Mouse (Mus musculus): ENCODE results near the gene Mafb.

Gene Mafb

DNA sequence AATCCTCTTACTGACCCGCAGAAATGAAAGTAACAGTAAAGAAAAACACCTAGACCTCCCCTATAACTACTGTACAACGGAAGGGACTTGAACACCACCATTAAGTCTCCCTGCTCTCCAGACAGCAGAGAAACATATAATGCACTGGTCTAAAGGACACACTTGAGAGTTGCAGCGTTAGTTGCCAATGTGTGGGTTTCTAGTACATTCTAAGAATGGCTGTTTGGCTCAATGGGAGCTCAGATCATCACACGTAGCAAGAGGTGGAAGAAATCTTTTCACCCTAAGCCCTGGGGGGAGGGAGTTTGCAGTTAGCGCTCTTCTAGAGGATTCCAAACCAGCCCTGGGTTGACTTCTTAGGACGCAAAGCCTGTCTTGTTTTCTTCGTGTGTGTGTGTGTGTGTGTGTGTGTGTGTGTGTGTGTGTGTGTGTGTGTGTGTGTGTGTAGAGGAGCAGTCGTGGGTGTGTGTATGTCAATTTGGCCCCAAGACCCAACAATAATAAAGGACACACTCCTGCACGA lies 2.7 kb downstream of the Mafb start:
- no peak for DNase-seq (ENCODE audit: low read depth, low spot score)

DNA sequence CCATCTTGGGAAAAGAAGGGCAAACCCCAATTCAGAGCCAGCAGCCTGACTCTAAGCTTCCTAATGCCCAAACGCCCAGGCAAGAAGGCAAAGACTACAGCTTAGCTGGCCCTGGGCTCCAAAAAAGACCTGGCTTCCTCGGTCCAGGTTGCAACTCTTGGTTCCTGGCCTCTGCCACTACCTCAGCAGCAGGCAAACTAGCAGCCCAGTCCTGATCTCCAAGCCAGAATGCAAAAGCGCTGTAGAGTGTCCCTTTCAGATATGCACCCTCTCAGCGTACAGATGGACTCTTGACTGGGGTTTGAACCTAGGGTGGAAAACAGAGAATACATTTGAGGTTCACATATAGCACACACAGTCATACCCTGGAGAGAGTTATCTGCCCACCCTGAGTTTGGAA lies 3.7 kb downstream of the Mafb start:
- DNase-seq (ENCODE audit: low read depth, low spot score) = no peak

DNA sequence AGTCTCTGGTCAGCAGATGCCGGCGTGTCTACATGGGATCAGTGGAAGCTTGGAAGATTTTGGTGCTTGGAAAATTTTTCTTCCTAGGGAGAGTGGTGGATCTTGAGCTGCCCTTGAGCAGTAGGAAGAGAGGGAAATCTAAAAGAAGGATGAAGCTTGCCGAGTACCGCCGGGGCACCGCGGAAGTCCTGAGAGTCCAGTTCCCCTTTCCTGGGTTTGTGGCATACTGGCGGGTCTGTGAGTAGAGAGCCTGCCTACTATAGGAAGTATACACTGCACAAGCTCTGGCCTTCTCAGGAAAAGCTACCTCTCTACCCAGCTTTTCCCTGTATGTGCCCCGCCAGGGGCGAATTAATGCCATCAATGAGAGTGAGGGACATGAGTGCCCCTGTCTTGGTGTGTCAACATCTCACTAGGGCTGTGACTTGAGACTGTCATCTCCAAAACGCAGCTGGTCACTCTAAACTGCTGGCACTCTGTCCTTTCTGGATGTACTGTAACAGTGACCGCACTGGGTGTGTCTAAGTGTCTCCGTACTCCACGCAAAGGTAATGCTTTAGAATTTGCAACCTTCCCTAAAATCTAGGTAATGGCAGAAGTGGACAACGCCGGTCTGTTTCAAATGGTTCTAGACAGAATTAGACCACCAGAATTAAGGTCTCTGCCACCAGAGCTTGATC lies 5.3 kb downstream of the Mafb start:
- no peak for DNase-seq (ENCODE audit: low read depth, low spot score)

DNA sequence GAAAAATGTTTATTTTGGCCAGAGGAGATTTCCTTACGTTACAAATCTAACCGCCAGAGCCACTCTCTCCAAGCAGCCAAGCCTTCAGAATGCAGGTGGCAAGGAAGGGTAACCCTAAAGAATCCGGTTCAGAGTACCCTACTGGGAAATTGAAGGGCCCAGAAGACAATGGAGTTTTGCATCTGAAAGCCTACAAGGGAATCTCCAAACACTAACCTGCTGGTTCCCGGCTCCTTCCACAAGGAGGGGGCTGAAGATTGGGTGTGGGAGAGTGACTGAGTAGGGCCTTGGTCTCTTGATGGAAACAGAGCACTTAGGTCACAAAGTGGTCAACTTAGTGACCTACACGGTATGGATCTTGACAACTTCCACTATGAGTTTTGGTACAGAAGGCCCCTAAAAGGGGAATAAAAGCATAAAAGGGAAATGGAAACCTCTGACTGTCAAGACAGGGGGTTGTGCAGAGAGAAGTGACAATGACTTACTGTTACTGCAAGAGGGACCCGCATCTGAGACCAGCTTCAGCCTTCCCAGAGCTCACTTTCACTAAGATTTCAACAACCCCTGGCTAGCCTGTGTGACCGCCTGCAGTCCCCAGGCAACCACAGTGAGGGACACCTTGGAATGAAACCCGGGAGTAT lies 6.5 kb downstream of the Mafb start:
- no peak for DNase-seq (ENCODE audit: low read depth, low spot score)

DNA sequence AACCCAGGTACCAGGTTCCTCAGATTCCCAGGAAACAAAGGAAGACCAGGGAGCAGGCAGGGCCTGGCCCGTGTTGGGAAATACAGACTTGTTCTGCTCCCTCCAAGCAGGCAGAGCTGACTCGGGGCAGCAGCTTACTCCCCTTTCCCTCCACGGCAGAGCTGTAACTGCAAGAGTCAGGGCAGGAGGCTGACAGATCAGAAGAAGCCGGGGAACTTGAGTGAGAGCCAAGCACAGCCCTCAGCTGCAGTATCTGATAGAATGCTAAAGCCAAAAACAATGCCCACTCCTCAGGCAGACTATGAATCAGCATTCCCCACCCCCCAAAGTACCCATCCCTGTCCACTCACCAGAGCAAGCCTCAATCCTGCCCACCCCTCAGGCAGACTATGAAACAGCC lies 8.0 kb downstream of the Mafb start:
- no peak for DNase-seq (ENCODE audit: low read depth, low spot score)

DNA sequence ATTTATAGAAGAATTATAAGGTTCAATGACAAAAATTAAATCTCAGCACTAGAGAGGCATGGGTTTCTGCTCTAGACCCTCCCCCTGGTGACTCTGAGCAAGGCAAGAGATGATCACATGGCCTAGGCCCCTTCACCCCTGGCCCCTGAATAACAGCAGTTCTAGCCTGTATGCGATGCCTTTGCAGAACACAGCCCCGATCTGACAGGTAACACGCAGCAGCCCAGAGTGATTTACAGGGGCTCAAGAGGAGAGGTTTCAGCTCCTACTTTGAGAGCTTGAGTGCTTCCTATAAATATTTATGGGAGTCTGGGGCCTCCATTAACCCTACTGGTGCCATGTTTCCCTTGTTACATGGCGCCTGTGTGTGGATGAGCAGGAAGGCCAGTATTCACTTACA lies 9.4 kb downstream of the Mafb start:
- no peak for DNase-seq (ENCODE audit: low read depth, low spot score)

DNA sequence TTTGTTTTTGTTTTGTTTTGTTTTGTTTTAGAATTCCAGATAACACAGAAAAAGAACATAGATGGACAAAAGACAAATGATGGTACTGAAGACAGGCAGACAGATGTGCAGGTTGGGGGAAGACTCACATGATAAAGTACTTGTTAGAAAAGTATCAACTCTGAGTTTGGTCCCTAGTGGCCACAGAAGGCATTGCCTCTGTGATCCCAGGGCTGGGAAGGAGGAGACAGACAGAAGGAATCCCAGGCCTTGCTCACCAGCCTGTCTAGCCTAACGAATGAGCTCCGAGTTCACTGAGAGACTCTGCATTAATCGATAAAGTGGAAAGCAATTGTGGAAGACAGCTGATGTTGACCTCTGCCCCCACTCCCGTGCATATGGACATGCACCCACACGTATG lies 10.7 kb downstream of the Mafb start:
- DNase-seq (ENCODE audit: low read depth, low spot score) = no peak

DNA sequence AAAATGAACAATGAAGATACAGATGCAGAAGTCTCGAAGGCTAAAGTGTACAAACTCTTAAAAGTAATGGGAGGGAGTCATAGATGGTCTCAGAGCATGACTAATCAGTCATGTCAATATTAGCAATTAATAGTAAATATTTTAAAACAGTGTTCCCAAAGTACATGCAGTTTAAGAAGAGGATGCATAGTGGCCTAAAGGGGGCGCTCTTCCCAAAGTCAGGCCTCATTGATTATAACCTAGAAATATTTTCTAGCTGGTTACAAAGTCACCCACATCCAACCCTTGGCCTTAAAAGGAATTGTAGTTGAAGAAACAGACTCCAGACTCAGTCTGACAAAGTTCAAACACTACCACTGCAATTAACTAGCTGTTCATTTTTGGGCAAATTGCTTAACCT lies 12.5 kb downstream of the Mafb start:
- no peak for DNase-seq (ENCODE audit: low read depth, low spot score)

DNA sequence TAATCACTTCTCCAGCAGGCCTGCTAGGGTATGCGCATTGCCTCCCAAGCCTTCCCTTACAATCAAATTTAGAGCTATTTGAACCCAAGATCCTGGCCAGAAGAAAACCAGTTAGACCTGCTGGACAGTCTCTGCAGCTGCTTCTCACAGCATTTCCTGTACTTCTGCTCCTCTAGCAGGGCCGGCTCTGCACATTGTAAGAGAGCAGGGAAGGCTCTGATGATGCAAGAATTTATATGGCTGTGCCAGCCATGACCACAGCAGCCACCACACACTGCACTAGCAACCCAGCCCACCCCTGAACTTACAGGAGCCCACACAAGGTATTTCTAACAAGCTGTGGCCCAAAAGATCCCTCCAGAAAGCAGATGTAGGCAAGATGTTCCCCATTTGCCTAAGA lies 13.3 kb downstream of the Mafb start:
- DNase-seq (ENCODE audit: low read depth, low spot score) = no peak

DNA sequence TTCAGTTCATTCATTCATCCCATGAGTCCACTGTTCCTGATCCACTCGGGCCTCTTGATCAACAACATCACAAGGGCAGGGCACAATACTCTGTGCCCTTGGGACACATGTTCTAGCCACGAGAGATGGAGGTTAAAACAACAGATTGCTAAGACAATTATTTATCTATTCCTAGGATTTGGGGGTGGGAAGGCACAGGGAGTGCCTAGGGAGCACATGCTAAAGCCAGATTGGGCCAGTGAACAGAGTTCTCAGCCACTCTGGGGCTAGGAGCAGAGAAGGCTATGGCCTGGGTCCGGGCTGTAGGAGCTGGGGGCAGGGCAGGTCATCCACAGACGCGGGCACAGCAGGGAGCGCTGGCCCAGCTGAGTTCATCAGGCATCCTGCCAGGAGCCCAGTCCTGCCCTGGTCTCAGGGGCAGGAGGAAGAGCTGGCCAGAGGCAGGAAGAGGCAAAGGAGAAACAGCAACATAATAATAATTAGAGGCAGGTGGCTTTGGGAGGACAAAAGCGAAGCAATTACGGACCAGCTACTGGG lies 15.8 kb downstream of the Mafb start:
- no peak for DNase-seq (ENCODE audit: low read depth, low spot score)

DNA sequence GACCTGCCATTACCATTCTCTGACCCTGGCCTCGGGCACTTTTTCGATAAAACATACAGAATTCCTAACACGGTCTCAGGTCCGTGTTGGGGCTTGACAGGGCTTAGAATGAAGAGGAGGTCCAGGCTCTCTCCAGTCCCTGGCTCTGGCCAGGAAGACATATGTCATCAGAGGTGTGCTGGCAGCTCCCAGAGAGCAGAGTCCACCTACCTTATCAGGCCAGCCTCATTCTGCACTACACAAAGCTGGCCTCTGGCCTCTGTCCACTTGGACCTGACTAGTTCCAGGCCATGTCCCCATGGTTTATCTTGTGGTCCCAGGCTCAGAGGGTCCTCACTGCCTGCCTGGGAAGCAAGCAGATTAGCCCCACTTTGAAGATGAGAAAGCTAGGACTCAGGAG lies 17.3 kb downstream of the Mafb start:
- no peak for DNase-seq (ENCODE audit: low read depth, low spot score)

DNA sequence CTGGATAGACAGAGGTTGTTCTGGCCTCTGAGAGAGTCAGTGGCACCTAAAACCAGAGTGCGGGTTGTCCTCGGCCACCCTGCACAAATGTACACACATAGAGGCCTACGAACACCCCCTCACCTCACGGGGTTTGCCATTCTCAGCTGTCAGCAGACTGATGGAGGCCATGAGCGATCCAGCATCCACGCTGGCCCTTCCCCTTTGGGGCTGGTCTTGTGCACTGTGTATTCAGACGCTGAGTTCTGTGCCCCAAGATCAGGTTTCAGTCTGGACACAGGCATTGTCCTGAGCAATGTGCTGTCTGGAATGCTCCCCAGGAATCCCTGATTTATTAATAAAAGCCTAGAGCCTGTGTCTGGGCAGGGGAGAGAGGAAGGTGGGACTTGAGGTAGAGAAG lies 18.1 kb downstream of the Mafb start:
- no peak for DNase-seq (ENCODE audit: low read depth, low spot score)

DNA sequence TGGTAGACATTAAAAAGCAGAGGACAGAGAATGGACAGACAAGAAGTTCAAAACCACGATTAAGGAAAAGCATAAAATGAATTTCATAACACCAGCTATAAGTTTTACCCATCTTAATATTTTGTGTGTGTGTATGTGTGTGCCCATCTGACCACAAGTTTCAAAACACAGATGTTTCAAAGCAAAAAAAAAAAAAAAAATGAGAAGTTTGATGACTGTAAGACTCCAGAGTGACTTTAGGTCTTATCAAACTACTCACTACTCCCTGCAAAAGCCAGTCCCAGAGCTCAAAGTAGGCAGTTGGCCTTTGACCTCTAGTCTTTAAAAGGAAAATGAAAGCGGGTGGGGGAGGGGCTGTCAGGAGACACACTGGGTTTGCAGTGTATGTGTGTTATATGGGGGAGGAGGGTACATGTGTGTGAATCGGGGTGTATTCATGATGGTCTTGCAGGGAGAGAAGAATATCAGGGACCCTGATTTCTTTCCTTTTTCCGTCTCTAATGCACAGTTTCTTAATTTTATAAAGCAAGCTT lies 18.7 kb downstream of the Mafb start:
- no peak for DNase-seq (ENCODE audit: low read depth, low spot score)

DNA sequence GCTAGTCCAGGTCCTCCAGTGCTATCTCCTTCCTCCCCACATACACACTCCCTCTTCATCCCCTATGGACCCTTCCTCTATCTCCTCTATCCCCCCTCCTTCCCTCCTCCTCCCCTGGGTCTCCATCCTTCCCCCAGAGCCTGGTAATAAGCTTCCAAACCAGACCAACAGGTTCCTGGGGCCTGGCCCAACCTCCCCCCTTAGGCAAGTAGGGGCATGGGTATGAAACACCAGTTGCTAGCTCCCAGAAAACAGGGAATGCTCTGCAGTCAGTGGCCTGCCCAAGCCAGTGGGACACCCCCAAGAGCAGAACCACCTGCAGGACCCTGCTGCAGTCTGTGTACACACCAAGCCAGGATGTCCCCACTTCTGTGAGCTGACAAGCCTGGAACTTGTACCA lies 21.2 kb downstream of the Mafb start:
- DNase-seq (ENCODE audit: low read depth, low spot score) = no peak

DNA sequence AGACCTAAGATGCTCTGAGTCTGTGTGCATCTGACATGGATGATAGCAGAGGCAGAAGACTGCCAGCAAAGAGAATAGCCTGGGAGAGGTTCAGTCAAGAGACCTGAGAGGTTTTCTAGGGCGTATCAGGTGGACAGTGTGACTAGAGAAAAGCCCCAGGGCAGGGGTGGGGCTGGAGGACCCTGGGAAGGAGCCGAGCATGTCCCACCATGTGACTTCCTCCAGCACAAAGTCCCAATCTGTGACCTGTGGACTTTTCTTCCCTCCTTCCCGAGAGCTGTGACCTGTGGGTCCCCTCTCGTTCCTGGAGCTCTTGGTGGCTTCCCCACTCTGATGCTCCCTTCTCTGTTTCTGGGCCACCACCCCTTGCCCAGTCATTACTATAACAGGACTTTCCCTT lies 26.7 kb downstream of the Mafb start:
- no peak for DNase-seq (ENCODE audit: low read depth, low spot score)

DNA sequence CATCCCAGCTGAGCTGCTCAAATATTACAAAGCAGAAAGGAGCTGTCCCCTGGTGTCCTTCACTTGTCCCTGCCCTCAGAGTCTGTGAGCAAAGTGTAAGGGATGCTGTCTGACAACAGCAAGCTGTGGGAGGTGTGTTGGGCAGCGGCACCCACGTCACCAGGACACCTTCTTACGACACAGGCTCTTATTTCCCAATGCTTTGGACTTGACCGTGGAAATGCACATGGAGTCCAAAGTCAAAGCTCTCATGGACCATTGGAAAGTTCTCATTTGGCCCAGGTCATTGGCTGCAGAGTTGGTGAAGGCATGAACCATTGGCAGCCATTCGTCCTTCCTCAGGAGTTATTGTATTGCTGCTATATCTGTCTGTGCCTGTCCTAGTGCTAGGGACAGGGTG lies 27.3 kb downstream of the Mafb start:
- no peak for DNase-seq (ENCODE audit: low read depth, low spot score)

DNA sequence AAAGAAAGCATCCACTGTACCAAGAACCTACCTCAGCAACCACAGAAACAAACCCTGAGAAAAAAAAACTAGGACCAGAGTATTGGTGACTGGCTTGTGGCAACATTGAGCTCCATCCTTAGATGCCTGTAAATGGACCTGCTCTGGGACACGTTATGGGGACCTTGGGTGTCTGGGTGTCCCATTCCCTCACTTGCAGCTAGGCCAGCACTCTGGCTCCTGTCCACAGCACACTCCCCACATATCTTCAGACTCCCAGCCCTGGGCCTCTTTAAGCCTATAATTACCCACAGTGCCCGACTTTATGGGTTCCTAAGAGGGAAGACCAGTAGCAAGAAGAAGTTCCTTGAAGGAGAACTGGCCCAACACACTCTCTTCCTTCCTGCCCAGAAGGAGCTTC lies 30.8 kb downstream of the Mafb start:
- DNase-seq (ENCODE audit: low read depth, low spot score) = no peak

DNA sequence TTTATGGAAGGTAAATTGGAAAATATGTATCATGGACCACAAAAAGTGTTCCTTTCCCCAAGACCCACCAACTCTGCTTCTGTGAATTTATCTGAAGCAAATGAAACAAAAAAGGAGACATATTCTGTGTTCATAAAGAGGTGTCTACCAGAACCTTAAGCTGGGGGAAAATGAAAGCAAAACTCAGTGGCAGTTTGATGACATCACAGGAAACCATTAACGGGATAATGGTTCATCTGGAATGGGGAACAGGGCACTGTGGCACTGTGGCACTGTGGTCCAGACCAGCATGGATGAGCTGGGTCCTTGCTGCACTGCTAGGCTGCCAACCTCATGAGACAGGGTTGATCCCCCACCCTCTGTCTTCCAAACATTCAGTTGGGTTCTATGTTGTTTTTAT lies 31.8 kb downstream of the Mafb start:
- DNase-seq (ENCODE audit: low read depth, low spot score) = no peak

DNA sequence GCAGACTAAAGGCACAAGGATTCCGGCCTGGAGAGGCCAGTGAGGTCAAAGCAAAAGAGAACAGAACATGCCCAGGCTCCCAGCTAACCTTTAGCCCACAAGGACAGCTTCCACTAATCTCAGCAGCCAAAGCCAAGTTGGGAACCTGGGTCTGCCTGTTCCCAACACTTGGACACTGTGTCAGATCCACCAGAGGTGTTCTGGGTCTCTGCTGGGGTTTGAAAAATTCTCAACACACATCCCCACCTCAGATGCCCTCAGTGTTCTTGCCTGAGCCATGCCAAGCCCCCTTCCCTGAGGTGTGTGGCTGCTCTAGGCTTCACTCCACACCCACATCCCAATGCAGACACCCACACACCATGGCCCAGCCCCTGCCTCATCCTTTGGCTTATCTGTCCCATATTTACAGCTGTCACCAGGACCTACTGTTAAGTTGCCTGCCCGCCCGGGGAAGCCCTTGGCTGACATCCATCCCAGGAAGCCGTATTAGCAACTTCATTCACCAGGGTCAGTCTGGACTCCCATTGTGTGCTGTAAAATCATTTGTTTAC lies 32.7 kb downstream of the Mafb start, which contains the start of gene Gm826:
Gene Gm826, minus strand, starts transcription at position 52 of the 551 bp plus-strand sequence.
- DNase-seq (ENCODE audit: low read depth, low spot score) = no peak

DNA sequence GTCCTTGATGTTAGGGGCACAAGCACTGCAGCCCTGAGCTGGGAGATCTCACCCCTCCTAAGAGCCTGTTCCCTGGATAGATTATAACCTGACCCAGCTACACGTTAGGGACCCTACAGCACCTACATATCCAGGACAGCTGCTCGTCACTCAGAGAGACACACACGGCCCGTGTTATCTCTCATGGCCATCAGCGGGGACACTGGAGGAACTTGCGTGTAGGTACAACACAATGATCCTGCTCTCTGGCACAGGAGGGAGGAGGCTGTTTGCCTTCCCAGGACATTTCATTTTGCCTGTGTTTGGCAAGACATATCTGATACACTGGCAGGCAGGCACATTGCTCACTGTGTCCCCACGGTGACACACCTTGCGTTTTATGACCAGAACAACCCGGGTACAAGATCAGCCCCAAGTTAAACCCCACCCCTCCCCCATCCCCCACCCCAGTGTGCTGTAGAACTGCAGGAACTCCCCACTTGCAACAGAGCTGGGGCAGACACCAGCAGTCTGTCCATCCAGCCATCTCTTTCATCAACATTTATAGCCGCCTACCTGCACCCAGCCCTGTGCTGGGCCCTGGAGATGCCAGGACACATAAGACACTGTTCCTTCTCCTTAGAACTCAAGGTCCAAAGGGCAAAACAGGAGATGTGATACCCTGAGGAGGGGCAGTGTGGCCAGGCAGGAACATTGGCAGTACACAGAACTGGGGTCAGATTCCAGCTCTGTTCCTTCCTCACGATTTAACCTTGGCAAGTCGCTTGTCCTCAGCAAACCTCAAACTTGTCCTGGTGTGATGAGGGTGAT lies 34.1 kb downstream of the Mafb start:
- no peak for DNase-seq (ENCODE audit: low read depth, low spot score)

DNA sequence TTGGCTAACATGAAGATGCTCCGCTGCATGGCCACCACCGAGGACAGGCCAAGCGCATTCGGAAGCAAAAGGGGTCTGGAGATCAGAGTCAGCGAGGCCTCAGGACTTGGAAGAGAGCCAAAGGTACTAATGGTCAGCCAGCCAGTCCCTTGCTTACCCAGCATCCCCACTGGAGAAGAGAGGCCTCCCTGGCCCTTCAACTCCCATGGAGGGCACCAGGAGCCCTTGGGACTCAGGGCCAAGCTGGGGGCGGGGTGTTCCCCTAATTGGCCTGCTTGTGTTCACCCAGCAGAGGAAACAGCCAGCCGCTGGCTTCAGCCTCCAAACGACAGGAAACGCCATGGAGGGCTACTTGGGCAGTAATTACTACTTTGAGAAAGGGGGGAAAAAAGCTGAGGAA lies 38.0 kb downstream of the Mafb start:
- no peak for DNase-seq (ENCODE audit: low read depth, low spot score)

DNA sequence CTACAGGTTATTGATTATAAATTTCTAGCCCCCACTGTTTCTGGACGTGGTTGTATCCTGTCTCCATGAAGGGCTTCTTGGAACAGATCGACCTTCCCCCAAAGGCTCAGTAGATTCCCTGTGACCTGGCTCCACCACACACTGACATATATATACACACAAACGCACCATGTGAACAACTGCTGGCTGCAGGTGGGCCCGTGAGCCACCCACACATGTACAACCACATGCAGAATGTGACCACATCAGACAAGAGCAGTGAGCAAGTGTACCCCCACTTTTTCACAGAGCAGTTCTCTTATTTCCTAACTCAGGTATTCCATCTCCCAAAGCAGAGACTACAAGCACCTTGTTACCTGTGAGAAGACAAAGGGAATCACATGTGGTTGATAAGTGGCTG lies 39.1 kb downstream of the Mafb start:
- DNase-seq (ENCODE audit: low read depth, low spot score) = no peak
